Mouse (Mus musculus): ENCODE results near the gene Fam92b.
A peak's percentile ranks its signal among the peaks of the same experiment; 100 is the strongest.

Gene Fam92b

GRCm38 (mm10) chr8:120190107-120190809 is 13.0 kb upstream of the Fam92b start:
- DNase-seq = peak; percentile 58 to 62

DNA sequence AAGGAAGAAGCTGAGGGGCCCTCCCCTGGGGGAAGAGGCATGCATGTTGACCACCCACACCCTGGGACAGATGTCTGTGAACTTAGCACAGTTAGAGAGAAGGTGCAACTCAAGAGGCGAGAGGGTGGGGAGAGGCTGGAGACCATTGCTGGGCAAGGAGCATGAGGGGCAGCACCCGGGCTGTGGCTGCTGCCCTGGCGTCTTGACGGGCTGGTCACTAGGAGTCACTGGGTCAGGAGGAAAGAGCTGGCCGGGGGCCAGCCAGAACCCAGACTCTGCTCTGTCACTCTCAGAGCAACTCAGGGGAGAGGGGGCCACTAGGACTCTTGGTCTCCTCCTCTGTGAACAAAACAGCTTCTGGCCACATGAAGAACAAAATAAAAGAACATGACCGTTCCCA is 12.2 kb upstream of the Fam92b start:
- DNase-seq = no peak

DNA sequence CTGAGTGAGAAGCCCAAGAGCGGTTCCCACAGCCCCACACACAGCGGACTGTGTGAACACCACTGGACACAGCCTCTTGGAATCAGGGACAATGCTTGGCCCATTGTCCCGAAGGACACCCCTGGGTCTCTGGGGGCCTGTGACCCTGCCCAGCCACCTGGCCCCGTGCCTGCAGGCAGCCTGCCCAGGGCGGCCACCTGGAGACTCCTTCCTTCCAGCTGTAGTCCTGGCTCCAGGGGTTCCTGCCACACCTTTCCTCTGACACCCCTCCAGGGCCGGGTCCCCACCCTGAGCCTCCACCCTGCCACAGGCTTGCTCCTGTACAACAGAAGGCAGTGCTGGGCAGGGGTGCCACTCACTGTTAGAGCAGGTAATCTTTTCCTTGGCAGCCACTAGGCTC is 11.2 kb upstream of the Fam92b start:
- peak; percentile 42 to 60 for DNase-seq

DNA sequence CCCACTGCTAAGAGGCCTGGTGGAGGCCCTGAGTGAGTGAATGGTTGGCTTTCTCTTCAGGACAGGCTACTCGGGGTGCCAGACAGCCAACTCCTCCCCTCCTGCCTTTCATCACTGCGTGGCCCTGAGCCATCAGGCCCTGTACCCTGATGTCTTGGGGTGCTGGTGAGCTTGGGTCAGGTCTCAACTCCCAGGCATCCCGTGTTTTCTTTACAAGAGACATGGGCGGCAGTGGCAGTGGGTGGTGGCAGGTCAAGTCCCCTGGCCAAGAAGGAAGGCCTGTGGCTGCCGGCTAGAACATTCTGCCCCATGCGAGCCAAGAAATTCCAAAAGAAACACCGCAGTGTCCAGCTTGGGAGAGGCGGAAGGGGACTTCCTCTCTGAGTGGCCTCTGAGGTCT is 9.2 kb upstream of the Fam92b start:
- no peak for DNase-seq

DNA sequence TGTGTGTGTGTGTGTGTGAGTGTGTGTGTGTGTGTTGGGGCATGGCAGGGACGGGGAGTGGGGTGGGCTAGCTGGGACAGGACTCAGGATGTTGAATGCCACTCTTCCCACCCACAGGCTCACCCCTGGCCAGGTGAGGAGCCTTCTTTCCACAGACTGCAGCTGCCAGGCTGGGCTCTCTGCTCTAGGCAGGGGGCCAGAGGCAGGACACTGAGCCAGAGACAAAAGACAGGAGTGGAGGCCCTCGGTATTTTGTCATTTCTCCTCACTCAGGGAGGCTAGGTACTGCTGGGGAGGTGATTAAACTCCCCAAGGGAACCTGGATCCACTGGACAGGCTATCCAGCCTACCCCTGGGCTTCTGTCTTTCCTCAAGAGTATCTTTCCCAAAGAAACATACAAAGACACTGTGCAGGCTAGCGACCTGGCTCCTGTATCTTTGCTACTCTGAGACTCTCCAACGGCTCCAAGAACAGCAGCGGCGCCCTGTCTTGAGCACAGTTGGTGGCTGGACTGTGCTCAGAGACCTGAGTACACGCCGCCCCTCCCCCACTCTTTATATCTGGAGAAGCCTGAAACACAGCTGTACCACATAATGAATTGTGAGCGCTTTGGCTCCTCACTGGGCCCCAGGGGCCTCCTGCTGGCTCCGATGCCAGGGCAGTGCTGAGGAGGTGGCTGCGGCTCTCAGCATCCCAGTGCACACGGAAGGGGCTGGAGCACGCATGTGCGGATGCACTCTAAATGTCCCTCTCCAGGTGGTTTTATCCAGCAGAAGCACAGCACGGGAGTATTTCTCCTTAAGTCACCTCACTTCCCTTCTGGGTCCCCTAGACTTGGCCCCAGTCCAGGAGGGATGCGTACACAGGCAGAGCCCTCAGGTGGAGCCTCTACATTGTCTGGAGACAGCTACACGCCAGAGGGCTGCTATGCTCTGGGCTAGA is 7.9 kb upstream of the Fam92b start:
- DNase-seq = no peak

DNA sequence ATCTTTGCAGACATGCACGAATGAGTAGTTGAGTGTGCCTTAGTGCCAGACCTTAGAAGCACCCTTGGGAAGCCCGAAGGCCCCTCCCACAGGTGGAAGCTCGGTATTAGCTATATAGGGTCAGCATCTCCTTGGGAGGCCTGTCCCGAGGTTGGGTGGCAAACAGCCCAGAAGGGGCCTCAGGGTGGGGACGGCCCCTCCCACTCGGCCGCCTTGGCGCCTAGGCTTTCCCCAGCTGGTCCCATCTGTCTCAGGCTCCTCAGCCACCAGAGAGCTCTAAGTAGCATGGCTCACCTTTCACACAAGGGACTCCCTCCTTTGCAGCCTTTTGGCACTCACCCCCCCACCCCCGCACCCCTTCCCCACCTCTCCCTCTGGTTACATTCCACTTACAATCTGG is 7.1 kb upstream of the Fam92b start:
- DNase-seq = no peak

- DNase-seq = no peak
Observed at GRCm38 (mm10) chr8:120181861-120182414, 4.7 kb upstream of the Fam92b start.

DNA sequence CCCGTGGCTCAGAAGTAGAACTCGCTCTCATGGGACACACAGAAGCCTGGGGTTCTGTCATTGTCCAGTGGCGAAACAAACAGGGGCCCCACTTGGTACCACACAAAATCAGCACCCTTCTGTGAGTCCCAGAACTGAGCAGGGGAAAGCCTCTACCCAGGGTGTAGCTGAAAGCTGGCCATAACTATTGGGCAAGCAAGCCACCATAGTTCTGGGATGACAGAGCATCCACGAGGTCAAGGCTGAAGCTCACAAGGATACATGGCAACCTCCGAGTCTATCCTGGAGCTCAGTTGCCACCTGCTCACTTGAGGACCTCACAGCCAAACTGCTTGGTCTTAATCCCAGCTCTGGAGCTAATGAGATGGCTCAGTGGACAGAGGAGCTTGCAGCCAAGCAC is 4.0 kb upstream of the Fam92b start:
- DNase-seq = no peak

DNA sequence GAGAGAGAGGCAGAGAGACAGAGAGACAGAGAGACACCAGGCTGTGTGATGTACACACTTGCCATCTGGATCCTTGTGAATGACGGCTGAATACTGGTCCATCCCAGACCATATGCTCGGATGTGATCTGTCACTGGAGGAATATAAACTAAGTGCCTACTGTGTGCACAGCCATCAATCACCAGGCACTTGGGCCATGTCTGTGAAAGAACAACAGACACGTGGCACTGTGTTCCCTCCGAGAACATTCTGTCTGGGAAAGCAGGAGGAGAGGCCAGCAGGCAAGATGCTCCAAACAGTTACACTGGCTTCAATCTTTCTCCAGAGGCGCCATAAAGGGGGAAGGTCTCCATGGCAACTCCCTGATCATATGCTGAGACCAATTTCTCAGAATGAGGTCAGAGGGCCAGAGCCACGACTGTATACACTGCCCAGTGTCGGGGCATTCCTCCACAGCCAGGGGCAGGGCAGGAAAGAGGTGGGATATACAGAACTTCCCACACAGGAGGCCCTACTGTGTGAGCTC is 3.2 kb upstream of the Fam92b start:
- DNase-seq = no peak

DNA sequence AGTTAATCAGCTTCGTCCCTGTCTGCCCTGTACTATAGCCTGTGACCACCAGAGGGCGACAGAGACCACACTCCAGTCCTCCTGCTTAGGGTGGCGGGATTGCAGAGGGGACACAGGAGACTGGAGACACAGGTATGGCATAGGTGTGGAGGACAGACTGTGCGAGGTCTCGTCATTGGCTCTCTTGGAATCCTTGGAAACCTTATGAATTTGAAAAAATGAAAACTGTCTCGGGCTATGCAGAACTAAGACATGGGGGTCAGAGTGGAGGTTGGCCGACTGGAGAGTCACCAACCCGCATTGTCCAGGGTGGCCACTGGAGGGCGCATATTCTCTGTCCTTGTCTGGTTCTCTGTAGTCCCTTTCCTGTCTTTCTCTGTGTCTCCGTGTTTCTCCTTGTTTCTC is 1.8 kb upstream of the Fam92b start:
- peak; percentile 98 for DNase-seq

DNA sequence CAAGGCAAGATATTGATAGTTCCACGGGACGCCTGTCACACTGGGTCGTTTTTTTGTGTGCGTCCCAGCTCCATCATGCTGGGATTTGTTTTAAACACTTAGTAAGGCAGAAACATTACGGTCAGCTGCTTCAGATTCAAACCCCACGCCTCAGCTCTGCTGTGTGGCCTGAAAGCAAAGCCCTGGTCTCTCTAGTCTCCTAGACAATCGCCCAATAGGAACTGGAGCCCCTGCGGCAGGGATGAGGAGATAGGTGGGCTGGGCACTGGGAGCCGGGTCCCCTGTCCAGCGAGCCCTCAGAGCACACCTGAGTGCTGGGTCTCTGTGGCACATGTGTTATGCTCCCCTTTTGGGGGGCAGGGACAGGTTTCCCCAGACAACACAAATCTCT is 853 bp upstream of the Fam92b start:
- DNase-seq = no peak

GRCm38 (mm10) chr8:120176605-120177004 is 661 bp downstream of the Fam92b start:
- no peak for DNase-seq

GRCm38 (mm10) chr8:120174606-120175005 is 2.7 kb downstream of the Fam92b start:
- peak in 1 of 2 experiments; percentile 51 for DNase-seq

DNA sequence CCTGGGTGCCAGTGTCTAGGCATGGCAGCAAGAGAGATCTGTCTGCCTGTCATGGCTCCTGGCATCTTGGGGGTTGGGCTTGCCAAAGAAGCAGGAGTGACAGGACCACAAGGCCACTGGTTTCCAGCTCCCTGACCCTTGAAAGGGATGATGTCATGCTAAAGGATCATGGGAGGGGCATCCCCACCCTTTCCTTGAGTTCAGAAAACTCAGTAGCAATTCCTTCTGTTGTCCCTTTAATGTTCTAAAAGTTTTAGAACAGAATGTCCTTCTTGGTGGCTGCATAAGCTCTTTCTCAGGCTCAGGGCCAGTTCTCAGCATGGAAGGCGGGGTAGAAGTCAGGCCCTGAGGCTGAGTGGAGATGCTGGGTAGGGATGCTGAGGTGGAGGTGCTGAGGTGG is 4.1 kb downstream of the Fam92b start:
- peak in 1 of 2 experiments; percentile 61 for DNase-seq

GRCm38 (mm10) chr8:120169119-120169518 is 8.1 kb downstream of the Fam92b start:
- peak in 1 of 2 experiments; percentile 50 for DNase-seq

DNA sequence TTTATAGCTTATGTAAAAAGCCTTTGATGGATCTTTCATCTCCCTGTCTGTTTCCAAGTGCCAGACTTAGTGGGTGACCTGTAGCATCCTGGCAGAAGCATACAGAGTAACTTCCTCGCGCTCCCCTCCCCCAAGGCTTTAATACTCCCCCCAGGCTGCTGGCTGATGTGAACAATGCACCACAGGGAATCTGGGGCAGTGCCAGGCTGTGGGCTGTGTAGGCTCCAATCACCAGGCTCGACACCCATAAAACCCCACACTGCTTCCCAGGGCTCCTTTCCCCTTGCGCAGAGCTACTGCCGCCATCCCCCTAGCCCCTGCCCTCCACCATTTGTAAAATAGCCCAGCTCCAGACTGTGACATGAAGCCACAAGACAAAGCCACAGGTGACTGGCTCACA is 9.4 kb downstream of the Fam92b start:
- DNase-seq = peak in 1 of 2 experiments; percentile 74

GRCm38 (mm10) chr8:120167136-120167535 is 10.1 kb downstream of the Fam92b start:
- peak; percentile 83 for DNase-seq

- DNase-seq = no peak
Observed at GRCm38 (mm10) chr8:120164026-120164425, 13.2 kb downstream of the Fam92b start.

GRCm38 (mm10) chr8:120163376-120163775 is 13.9 kb downstream of the Fam92b start:
- no peak for DNase-seq

DNA sequence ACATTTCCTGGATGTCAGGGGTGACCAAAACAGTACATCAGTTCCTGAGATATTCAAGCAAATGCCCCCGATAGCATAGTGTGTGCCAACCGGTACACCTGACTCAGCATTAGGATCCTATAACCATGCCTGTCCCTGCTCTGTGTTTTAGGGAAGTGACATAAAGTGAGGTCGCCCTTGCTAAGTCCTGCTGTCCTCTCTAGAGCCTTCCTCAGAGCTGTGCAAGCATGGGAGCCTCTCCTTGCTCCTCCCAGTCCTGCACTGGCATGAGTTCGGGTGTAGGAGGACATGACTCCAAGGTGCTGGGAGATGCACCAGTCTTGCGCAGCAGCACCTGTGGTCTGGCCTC is 14.9 kb downstream of the Fam92b start:
- no peak for DNase-seq

DNA sequence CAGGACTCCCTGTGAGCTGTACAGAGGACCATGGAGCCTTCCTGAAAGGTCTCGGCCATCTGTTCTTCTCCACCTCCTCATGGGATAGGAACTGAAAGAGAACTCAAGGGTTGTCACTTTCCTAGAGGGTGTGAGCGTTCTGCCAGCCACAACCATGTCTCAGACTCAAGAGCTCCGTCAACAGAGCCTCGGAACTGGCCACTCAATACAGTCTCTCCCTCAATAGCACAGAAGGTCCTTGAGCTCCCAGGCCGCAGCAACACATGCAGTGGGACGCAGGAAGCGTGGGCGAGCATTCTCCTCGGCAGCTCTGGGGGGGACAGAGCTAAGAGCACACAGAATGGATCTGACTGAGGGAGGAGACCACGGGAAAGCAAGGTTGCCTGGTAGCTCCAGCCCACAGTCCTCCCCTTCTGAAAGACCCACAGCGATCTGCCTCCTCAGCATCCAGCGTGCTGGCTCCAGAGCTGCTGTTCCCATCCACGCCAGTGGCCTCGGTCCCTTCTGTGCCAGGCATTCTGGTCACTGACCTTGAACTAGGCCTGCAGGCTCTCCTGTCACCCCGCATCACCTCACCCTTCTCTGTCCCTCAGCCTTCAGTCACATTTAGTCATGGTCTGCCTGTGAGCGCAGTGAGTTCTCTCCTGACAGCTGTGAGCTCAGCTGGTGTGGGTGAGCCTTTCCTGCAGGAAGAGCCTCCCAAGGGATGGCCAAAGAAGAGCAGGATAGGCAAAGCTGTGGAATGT is 15.4 kb downstream of the Fam92b start:
- no peak for DNase-seq

- peak; percentile 80 to 82 for DNase-seq
Observed at GRCm38 (mm10) chr8:120160366-120160765, 16.9 kb downstream of the Fam92b start.

DNA sequence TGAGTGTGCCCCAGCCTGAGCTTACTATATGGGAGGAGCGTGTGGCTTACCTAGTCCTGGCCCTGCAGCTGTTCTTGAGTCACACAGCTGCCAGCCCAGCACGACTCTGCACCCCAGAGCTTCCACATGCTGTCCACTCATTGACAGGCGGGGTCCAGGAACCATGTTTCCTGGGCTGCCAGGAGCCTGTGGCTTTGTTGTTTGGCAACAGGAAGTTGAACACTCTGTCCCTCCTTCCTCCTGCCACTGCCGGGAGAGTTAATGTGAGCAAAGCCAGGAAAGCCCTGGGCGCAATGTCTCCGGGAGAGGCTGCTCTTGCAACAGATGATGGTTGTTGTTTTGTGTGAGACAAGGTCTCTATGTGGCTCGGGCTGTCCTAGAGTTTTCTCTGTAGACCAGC is 24.6 kb downstream of the Fam92b start:
- peak; percentile 63 to 72 for DNase-seq

All from cerebellum, postnatal 14 days (tissue).